Mouse (Mus musculus) MEL-GATA-1-ER (cell line): Measurements from ENCODE around the gene Nxph3.

Experiments used
- DNase-seq: peaks from one replicate; pipeline ENCODE4 v3.0.0-alpha.2; 2012; ENCODE audit warnings: low read depth; ENCODE audit errors: extremely low read depth

Gene Nxph3

DNA sequence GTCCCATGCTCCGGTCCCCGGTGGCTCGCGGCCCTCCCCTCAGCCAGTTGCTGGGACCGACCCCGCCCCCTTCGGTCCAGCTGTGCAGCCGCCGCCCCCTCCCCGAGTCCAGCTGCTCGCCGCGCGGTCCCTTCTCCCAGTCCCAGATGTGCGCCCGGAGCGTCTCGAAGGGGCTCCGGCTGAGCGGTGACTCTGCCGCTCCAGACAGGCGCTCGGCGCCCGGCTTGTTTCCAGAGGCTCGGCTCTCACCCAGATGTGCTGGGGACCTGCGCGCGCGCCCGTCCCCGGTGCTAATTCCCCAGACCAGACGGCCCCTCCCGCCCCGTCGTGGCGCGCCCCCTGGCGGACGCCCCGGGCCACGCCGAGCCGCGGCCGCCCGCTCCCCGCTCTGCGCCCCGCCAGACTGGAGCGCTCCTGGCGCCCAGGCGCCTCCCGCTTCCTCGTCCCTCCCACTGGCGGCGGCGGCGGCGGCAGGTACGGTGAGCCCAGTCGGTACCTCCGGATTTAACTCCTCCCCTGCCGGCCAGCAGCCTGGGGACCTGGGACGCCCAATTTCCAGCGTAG lies at the start of gene Nxph3:
Gene Nxph3, minus strand, starts transcription at position 273 of the 564 bp plus-strand sequence.
- DNase-seq: no peak

DNA sequence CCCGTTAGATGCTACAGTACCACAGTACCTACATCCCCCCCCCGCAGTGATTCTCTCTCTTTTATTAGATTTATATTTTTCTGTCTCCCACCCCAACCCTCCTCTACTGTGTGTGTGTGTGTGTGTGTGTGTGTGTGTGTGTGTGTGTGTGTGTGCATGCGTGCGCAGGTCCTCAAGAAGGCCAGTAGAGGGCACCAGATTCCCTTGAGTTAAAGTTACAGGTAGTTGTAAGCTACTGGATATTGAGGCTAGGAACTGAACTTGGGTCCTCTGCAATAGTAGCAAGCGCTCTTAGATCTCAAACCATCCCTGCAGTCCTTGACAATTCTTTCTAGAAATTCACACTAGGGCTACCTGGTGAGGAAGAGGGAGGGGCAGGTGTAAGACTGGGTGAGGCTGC lies 49.5 kb upstream of the Nxph3 start:
- DNase-seq: no peak

DNA sequence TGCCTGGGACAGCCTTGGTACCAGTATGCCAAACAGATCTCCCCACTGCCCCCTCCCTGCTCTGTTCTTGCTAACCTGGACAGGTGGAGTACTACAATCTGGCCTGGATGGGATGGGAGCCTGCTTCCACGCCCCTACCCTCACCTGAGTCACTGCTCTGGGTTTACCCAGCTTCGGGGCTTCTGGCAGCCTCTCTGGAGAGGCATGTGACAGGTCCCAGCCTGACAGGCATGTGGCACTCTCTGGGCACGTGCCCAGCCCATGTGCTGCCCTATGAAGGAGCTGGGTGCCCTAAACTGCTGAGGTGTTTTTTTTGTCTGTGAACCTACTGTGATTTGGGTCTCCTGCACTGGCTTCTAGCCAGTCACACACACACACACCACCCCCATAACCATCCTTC lies 46.4 kb upstream of the Nxph3 start:
- DNase-seq: no peak

DNA sequence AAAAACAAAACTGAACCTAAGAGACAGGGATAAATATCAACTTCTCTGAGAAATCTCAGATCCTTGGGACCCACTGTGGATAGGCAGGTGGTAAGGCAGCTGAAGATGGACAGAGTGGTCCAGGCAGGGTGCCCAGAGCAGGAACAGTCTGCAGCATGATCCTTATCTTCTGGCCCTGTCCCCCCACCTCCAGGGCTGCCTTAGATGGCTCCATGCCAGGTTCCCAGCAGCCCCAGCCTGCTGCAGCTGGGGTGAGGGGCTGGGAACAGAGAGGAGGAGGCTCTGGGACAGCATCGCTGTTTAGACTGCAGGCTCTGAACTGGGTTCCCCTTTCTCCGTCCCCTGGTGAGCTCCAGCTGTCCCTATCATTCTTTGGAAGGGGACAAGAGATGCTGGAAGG lies 45.4 kb upstream of the Nxph3 start:
- no peak for DNase-seq

DNA sequence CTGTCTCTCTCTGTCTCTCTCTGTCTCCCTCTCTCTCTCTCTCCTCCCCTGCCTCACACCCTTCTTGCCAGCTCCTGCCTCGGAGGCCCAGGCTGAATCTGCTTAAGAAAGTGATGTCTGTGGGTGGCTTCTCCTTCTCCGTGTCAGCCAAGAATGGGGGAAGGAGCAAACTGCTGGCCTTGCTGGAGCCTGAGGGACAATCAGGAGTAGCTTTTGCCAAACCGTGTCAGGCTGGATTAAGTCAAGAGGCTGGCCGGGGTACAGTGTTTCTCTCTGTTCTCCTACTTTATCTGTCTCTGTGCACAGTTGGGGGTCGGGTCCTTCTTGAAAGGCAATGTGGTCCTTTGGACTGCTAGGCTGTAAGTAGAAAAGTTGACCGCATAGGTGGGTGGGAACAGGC lies 43.3 kb upstream of the Nxph3 start:
- no peak for DNase-seq

DNA sequence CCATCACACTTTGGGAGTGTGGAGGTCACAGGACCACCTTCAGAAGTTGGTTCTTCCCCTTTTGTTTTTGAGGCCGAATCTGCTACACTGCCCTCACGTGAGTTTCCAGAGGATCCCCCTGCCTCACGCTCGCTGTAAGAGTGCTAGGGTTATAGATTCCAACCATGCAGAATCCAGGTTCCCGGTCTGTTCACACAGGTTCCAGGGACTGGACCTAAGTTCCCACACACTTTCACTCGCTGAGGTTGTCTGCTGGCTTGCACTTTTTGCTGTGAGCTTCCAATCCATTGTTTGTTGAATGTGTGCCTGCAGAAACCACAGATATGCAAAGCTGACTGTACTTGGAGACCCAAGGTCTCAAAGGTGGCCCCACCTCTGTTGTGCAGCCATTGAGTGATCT lies 42.7 kb upstream of the Nxph3 start:
- DNase-seq: no peak

DNA sequence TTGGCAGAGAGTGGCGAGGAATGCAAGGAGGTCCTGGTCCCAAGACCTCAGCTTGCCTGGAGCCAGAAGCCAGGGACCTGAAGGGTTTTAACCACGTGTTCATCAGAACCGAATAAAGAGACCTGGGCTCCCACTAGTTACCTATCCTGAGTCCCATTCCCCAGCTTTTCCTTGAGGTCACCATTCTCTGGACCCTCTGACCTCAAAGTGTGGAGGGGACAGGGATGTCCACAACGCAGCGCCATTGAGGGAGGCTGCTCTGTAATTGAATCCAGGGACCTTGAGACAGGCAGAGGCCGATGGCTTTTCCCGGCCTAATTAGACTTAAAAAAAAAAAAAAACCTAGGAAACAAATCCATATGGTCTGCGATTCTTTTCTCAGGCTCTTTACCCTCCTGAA lies 40.9 kb upstream of the Nxph3 start:
- DNase-seq: no peak

DNA sequence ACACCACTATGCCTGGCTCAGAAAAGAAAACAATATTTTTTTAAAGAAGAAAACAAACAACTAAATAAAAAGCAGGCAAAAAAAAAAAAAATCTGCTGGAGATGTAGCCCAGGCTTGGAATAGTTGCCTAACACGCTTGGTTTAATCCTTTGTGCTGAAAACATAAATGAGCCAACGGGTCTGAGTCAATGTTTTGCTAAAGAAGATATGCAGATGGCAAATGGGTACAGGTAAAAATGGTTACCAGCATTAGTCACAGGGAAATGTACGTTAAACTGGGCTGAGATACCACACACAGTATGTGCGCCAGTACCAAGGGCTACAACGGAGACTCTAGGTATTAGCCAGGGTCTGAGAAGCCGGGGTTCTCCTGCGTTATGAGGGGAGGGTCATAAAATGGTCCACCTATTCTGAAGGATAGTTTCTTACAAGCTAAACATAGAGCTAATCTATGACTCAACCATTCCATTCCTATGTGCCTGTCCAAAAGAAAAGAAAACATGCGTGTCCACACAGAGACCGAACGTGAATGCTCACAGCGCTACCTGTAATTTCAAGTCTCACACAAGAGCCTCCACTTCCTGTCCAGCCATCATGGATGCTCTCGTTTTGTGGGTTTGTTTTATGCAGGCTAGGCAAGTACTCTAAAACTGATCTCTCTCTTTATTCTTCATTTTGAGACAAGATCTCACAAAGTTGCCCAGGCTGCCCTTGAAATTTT lies 36.1 kb upstream of the Nxph3 start:
- DNase-seq: no peak

DNA sequence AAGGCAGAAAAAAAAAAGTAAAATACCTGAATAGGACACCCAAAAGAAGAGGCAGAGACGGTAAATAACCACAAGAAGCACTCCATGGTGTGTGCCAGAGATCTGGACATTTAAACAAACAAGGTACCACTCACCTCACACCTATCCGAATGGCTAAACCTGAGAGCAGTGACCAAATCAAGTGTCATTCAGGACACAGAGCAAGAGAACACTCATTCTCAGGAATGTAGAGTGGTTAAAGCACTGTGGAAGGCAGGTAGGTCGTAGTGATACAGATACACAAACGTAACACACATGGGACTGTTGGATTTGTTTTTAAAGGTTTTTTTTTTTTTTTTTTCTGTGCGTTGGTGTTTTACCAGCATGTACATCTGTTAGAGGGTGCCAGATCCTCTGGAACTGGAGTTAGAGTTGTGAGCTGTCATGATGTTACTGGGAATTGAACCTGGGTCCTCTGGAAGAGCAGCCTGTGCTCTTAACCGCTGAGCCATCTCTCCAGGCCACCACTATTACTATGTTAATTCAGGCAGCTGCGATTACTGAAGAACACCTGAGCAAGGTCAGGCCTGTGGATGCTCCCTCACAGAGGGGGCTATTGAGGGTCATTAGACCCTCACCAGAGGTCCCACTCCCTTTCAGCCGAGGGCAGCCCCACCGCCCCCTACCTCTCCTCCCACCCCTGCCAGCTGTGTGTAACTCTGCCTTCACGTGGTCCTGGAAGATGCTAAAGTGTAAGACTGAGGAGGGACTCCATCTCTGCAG lies 31.8 kb upstream of the Nxph3 start:
- no peak for DNase-seq

DNA sequence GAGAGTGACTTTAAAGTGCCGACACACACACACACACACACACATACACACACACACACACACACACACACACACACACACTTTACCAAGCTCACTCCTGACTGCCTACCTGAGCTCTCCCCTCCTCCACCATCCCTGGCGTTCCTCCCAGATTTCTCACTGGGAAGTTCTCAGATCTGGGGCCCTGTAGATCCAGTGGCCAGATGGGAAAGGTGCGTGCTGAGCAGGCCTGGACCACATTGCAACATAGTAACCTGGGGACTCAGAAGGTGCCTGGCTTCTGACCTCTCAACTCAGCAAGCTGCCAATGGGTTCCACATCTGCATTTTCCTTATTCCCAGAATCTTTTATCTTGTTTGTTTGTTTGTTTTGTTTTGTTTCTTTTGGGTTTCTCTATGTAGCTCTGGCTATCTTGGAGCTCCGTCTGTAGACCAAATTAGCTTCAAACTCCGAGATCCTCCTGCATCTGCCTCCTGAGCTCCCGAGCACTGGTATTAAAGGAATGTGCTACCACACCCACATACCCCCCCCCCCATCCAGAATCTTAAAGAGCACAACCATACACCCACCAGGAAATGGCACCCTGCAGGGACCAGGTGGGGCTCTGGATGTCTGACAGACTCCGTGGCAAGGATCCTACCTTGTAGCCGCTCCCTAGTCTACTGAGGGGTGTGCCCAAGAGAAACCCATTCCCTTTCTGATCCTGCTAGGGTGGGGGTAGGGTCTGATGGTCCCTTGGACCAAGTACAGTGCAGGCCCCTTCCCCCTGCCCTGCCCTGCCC lies 30.4 kb upstream of the Nxph3 start:
- no peak for DNase-seq

DNA sequence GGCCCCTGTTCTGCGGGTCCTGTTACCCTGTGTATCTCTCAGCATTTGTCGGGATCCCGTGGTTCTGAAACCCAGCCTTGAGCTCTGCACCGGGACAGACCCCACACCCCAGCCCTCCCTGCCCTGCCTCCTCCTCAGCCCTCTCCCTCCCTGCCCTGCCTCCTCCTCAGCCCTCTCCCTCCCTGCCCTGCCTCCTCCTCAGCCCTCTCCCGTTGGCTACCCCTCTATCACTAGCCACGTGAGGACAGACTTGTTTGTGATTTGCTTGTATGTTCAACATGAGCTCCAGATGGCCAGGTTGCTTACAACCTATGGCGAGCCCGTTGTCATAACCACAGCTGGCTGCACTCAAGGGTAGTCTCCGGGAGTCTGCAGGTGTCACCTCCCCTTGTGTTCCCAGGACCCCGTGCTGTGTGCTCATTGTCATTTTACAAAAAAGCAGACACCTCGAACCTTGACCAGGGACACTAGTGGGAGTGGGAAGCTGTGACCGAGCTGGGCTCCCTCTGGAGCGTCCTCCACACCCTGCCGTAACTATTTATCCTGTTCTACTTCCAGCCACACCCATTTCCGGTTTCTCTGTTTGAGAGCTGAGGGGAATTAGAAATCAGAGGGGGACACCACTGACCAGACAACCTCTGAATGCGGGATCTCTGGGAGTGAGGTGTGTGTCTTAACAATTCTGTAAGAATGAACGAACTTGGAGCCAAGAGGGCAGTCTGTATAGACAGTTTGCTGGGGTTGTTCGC lies 26.4 kb upstream of the Nxph3 start:
- no peak for DNase-seq

DNA sequence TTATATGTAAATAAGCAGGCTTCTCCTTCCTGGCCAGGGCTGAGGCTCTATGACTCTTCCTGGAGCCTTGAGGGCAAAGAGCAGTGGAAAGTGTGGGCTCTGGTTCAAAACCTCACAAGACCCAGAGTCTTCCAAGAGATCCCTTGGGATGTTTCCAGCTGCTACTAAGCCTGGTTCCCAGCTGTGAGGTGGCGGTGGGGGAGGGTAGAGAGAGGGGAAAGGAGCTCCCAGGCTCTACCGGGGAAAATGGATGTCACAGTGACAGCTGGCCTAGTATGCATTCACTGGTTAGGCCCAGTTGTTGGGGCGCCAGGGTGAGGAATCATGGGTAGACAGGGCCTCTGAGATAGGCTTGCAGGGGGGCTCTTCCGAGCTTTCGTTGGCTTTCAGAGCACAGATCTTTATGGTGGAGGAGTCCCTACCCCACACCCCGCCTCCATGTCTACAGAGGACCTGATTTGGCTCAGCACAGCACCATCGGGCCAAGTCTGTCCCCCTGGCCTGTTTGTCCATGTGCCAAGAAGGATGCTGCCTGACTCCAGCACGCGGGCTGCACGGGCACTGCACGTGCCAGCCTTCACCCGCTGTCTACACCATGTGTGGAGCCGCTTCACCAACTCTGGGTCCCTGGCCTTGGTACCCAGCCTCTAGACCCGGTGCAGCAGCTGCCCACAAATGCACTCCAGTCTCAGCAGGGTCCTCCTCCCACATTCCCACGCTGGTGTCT lies 24.2 kb upstream of the Nxph3 start:
- no peak for DNase-seq

DNA sequence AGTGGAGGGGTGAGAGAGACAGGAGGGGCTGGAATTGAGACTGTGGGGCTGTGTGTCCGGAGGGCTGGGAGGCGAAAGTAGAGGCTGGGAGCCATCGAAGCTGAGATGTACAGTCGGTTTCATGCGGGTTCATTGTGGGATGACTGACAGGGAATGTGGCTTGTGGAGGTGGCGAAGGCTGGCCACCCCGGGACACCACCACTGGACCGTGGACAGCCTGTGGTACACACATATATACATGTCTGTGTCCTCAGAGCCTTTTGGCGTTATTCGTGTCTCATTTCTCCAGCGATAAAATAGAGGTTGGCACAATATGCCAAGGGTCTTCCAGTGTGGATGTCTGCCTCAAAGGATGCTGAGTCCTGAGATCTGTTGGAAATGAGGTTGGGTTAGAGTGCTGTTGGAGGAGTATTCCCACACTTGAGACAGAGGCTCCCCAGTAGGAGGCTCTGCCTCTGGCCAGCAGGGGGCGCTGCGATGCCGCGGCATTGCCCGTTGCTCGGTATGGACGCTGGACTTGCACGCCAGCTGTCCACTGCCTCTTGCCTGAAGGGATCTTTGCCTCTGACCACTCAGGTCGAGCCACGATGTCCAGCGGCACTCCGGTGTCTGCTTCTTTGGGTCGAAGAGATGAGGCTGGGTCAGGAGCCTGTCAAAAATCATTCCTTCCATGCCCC lies 19.3 kb upstream of the Nxph3 start:
- DNase-seq: peak; percentile 34

DNA sequence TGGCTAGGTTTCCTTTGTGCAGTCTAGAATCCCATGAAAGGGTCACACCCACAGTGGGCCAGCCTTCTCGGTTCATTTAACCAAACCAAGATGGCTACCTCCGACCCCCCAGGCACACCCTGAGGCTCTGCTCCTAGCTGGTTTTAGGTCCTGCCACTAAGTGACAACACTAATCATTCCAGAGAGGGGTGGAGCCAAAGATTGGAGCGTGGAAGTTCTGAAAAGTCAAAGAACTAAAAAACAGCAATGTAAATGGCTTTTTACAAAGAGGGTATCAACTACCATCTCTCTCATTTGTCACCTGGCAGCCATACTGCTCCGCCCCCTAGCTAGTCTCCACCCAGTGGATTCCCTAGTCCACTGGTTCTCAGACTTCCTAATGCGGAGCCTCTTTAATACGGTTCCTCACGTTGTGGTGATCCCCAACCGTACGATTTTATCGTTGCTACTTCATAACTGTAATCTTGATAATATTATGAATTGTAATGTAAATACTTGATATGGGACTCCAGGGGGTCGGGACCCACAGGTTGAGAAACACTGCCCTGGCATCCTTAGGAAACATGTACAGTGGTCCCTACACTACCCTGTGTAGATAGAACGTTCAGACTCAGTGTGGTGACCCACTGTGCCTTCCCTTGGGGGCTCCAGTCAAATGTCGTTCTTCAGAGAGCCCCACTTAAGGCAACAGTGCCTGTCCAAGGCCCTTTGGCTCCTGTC lies 18.1 kb upstream of the Nxph3 start:
- DNase-seq: no peak

DNA sequence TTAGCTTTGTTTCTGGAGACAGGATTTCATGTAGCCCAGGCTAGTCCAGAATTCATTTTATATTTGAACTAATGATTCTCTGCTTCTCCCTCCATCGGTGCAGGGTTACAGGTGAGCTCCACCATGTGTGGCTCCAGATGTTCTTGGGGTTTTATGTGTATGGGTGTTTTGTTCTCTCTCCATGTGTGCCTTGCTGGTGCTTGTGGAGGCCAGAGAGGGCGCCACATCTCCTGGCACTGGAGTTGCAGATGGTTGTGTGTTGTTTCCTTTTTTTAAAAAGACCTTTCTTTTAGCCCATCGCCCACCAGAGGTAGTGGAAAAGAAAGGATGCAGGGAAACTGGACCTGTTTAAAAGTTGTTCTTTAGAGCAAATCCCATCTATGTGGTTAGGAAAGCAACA lies 13.9 kb upstream of the Nxph3 start:
- DNase-seq: no peak

DNA sequence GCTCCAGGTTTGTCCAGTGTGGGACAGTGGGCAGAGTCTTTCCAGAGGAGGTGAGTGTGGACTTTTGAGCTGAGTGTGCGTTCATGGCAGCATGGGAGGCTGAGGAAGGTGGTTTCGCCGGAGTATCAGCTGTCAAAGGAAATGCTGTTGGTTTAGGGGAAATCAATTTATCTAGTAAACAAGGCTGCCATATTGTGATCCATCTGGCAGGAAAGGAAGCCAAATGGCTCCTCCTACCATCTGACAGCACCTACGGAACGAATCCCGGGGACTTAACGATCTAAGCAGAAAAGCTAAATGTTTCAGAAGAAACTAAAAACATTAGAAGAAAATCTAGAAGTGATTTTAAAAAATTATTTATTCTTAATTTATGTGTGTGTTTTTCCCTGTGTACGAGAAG lies 12.9 kb upstream of the Nxph3 start:
- no peak for DNase-seq

DNA sequence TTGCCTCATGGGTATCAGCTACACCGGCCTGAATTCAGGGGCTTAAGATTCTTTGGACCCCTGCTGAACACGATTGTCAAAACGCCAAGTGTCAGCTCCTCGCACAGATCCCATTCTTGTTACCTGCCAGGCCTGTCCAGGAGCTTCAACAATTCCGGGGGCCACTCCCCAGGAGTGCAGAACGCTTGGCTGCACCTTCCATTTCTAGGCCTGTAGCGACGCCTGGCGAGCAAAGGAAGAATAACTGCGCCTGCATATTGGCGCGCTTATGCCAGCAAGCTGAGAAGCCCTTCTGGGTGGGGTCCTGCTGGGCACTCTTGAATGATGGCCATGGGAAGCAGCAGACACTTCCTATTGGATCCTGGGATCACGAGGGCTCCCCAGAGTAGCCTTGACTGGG lies 7.2 kb upstream of the Nxph3 start:
- DNase-seq: peak; percentile 51

DNA sequence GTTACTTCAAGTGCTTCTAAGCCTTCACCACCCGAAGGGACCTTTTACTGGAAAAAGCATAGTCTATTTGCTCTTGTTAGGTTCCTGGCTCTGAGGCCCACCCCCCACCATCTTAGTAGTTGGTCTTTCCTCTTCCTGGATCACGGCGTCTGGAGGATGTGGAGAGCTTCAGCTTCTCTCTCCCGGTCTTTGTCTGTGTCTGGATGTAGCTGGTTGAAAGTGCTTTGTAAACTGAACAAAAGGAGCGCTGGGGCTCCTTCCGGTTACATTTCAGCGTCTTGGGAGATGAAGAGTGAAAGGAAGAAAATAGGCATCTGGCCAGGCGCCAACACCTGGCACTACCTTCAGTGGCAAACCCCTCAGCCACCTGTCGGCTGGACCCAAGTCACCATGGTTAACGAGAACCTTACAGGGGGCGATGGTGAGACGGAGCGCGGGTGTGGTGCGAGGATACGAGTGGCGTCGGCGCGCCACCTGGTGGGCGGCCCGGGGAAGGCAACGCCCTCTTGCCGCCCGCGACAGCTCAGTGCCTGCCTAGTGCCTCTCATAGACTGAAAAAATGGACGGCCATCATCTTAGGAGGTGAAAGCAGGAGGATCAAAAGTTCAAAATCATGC lies 6.2 kb upstream of the Nxph3 start:
- peak; percentile 41 for DNase-seq

DNA sequence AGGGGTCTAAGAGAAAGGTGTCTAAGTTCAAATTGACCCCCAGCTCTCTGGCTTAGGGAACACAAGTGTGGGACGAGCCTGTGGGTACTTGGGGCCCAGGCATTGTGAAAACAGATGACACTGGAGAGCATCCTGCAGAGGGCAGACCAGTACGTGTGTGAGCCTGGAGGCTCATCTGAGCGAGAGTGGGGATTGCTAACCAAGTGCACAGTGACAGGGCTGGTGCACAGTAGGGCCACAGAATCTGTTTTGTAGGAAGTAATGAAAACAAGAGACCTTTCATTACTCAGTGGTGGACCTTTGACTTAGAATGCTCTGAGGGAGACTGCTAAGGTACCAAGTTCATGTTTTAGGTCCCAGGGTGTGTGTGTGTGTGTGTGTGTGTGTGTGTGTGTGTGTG lies 5.6 kb upstream of the Nxph3 start:
- no peak for DNase-seq
